Mouse (Mus musculus) brain, embryonic 18.5 days (tissue): ENCODE measurements around the gene Nme2.
A peak's percentile ranks its signal among the peaks of the same experiment; 100 is the strongest.

ENCODE experiments used
- DNase-seq: peaks from one replicate; pipeline ENCODE4 v3.0.0-alpha.2; 2012; ENCODE audit warnings: low read depth, low spot score

Gene Nme2

GRCm38 (mm10) chr11:93956159-93956558, at the start of gene Nme2:
Gene Nme2 (minus strand): TSS chr11:93956259.
- no peak for DNase-seq

GRCm38 (mm10) chr11:94003346-94003745, 47.3 kb upstream of the Nme2 start:
- DNase-seq, result no peak

GRCm38 (mm10) chr11:93999276-93999675, 43.2 kb upstream of the Nme2 start:
- DNase-seq, result no peak

- DNase-seq, result no peak
Observed at GRCm38 (mm10) chr11:93997141-93997775, 41.2 kb upstream of the Nme2 start.

GRCm38 (mm10) chr11:93996306-93997140, 40.5 kb upstream of the Nme2 start:
- peak; percentile 2 for DNase-seq

GRCm38 (mm10) chr11:93995720-93996305, 39.8 kb upstream of the Nme2 start, which contains the start of gene Spag9:
Gene Spag9 (plus strand): TSS chr11:93996091.
- peak; percentile 84 for DNase-seq

GRCm38 (mm10) chr11:93995111-93995719, 39.2 kb upstream of the Nme2 start:
- DNase-seq, result peak; percentile 6

- no peak for DNase-seq
Observed at GRCm38 (mm10) chr11:93994531-93994930, 38.5 kb upstream of the Nme2 start.

- DNase-seq, result no peak
Observed at GRCm38 (mm10) chr11:93988328-93989062, 32.4 kb upstream of the Nme2 start.

GRCm38 (mm10) chr11:93987625-93988327, 31.7 kb upstream of the Nme2 start:
- DNase-seq, result no peak

- no peak for DNase-seq
Observed at GRCm38 (mm10) chr11:93987026-93987425, 31.0 kb upstream of the Nme2 start.

- no peak for DNase-seq
Observed at GRCm38 (mm10) chr11:93986298-93986697, 30.2 kb upstream of the Nme2 start.

- DNase-seq, result no peak
Observed at GRCm38 (mm10) chr11:93985265-93985664, 29.2 kb upstream of the Nme2 start.

GRCm38 (mm10) chr11:93984619-93985018, 28.6 kb upstream of the Nme2 start:
- DNase-seq, result no peak

- DNase-seq, result no peak
Observed at GRCm38 (mm10) chr11:93979502-93980049, 23.5 kb upstream of the Nme2 start.

GRCm38 (mm10) chr11:93972951-93973350, 16.9 kb upstream of the Nme2 start:
- no peak for DNase-seq

- no peak for DNase-seq
Observed at GRCm38 (mm10) chr11:93969799-93970198, 13.7 kb upstream of the Nme2 start.

GRCm38 (mm10) chr11:93969171-93969570, 13.1 kb upstream of the Nme2 start:
- DNase-seq, result no peak

GRCm38 (mm10) chr11:93968848-93969128, 12.7 kb upstream of the Nme2 start:
- no peak for DNase-seq

- peak; percentile 98 for DNase-seq
Observed at GRCm38 (mm10) chr11:93968005-93968847, 12.2 kb upstream of the Nme2 start, which contains the start of the genes Gm20390 and Nme1. Gene Gm20390 (minus strand): TSS chr11:93968293. Gene Nme1 (minus strand): TSS chr11:93968521.
